Mouse (Mus musculus) lung, adult 18-20 months (tissue): Measurements from ENCODE around the gene Olfr722.
"Not testable (repeated sequence)": the region's sequence is repeated elsewhere in the genome, so short reads cannot be mapped to it uniquely, and the experiment has no call there.

Source experiments
- DNase-seq, 2 experiments: peaks; one replicate each; pipeline ENCODE4 v3.0.0; 2022; ENCODE audit warnings: mixed read lengths in 2 of 2

Olfr722 gene

DNA sequence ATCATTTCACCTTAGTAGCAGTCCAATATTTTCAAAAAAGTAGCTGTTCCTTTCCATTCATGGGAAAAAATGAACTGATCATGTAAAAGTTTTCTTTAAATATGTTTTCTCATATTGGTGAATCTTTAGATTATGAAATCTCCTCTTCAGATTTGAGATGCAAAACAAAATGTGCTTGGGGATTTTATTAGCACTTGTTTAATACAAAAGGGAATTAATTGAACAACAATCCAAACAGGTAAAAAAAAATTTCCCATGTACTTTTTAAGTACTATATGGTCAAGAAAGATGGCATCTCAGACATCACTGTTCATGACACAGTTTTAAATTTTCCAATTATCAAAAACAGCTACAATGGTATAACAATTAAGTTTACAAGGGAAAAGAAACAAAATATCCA is at the start of gene Olfr722:
Olfr722 (minus strand) TSS at position 101 of the 400 bp plus-strand sequence.
- no peak for DNase-seq

- not testable (repeated sequence) for DNase-seq
Measured at GRCm38 (mm10) chr14:49931687-49932086, 29.9 kb upstream of the Olfr722 start, which contains the start of gene Olfr723. Gene Olfr723, minus strand, starts transcription at chr14:49931787.

GRCm38 (mm10) chr14:49860387-49860786 is 41.4 kb downstream of the Olfr722 start:
- no peak for DNase-seq
